Mouse (Mus musculus) forebrain, embryonic 12.5 days (tissue): ENCODE measurements around the gene Baz2b. TPM values are rescaled to one million over a fixed set of nuclear protein-coding genes. Genes with fewer than 3 reads are reported as not detected.

Experiments
- polyA plus RNA-seq: library from polyadenylated mRNA; unstranded; fragments of >200 nt; fragmentation: Nextera tagmentation; extraction: Ambion mirVana; gene quantifications from 2 replicates; pipeline ENCODE4 v1.2.1, GENCODE M21; 2016

The Baz2b gene
- polyA plus RNA-seq, 1 experiment from 2014 or later: 85.6 TPM

Other genes starting within 250 kb of the Baz2b start
- 99.0 and 99.9 TPM in 2 replicates for gene March7, start within 50 bp of the Baz2b start, polyA plus RNA-seq
- 9.3 and 13.2 TPM in 2 replicates for gene Cd302, start 74.6 kb upstream of the Baz2b start, polyA plus RNA-seq
- 1.2 and 1.9 TPM in 2 replicates for gene Ly75, start 173.5 kb upstream of the Baz2b start, polyA plus RNA-seq